Mouse (Mus musculus) kidney, adult 2 months (tissue): Measurements from ENCODE around the gene Gm49396. TPM values are rescaled to one million over a fixed set of nuclear protein-coding genes. Genes with fewer than 3 reads are reported as not detected.

Source experiments
- DNase-seq: peaks from one replicate; pipeline ENCODE4 v3.0.0; 2021
- H3K27ac ChIP-seq: fragments of 200-500 bp; 2 replicates; pipeline ENCODE4 v1.5.1; 2012; ENCODE audit warnings: low read depth, low read length, control low read depth, inconsistent platforms; ENCODE audit not compliant: insufficient read depth
- H3K27me3 ChIP-seq: fragments of 200-500 bp; replicated peaks from 2 replicates; pipeline ENCODE4 v1.6.1; 2012; ENCODE audit warnings: mild to moderate bottlenecking, moderate library complexity, low read length, inconsistent platforms; ENCODE audit not compliant: control insufficient read depth, insufficient read depth
- H3K36me3 ChIP-seq: fragments of 200-500 bp; 2 replicates; pipeline ENCODE4 v1.6.1; 2012; ENCODE audit warnings: mild to moderate bottlenecking, moderate library complexity, low read length, inconsistent platforms; ENCODE audit not compliant: control insufficient read depth, insufficient read depth
- H3K4me1 ChIP-seq: fragments of 200-500 bp; 2 replicates; pipeline ENCODE4 v1.6.1; 2011; ENCODE audit warnings: low read length; ENCODE audit not compliant: control insufficient read depth, insufficient read depth
- H3K4me3 ChIP-seq: fragments of 200-500 bp; 2 replicates; pipeline ENCODE4 v1.5.1; 2011; ENCODE audit warnings: mild to moderate bottlenecking, low read depth, low read length, control low read depth; ENCODE audit not compliant: insufficient read depth
- CTCF ChIP-seq: fragments of 200-500 bp; conservative IDR thresholded peaks from 2 replicates; pipeline ENCODE4 v1.5.1; 2011; ENCODE audit warnings: low read depth, mild to moderate bottlenecking, control low read depth, low read length, moderate library complexity, mixed read lengths; ENCODE audit not compliant: insufficient read depth, insufficient read length
- POLR2A ChIP-seq: fragments of 200-500 bp; IDR thresholded peaks from one replicate; pipeline ENCODE4 v1.6.1; 2011; ENCODE audit warnings: low read depth, low read length, control low read depth
- WGBS: fragments of 180-500 bp; shearing (Covaris S2); methylation state at CpG from one replicate; pipeline ENCODE4 v1.1.7; 2018; 5-methylcytosine and 5-hydroxymethylcytosine counted together
- polyA plus RNA-seq: library from polyadenylated mRNA; depleted of rRNA; stranded (reverse); fragments of >200 nt; gene quantifications from 2 replicates; pipeline ENCODE4 v1.2.3, GENCODE M21; 2012

Gene Gm49396
- polyA plus RNA-seq, 1 experiment: 1.9 TPM

GRCm38 (mm10) chr7:30572969-30573368 lies 9.8 kb downstream of the Gm49396 start:
- TF ChIP-seq CTCF (no peak), POLR2A (no peak)
- WGBS: 28% methylated on average over 2 of the region's 2 CpGs
- no peaks in the 10 kb centered on the region for H3K27me3 ChIP-seq
- no peaks in the 10 kb centered on the region for H3K4me1 ChIP-seq
- H3K4me3 ChIP-seq: no peak overlapping the region
- peak; percentile 81 for DNase-seq
- no peak overlapping the region for H3K27ac ChIP-seq
- H3K36me3 ChIP-seq: peaks cover 5% of the 10 kb centered on the region; the same call in 1 of the 2 replicates

DNA sequence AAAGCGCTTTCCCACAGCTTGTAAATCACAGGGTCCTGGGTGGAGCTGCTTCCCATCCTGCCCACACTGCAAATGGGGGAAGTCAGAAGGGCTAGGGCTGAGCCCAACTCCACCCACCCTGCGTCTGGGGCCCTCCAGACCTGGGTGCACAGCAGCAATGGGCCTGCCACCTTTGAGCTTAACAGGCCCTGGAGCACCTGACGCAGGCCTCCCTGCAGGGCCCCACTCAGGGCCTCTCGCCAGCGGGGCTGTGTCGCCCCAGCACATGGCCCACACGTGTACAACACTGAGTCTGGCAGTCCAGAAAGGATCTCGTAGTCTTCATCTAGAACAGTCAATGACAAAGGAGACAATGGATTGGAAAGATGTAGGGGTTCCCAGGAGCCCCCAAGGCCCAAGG lies 16.8 kb downstream of the Gm49396 start:
- WGBS: 89% methylated on average over 8 of the region's 8 CpGs
- H3K4me3 ChIP-seq: no peak overlapping the region
- no peak overlapping the region for H3K27ac ChIP-seq
- TF ChIP-seq CTCF: no peak
- no peak for TF ChIP-seq POLR2A
- peaks cover under 1% of the 10 kb centered on the region for H3K36me3 ChIP-seq
- H3K4me1 ChIP-seq: no peaks in the 10 kb centered on the region
- no peak for DNase-seq
- no peaks in the 10 kb centered on the region for H3K27me3 ChIP-seq

DNA sequence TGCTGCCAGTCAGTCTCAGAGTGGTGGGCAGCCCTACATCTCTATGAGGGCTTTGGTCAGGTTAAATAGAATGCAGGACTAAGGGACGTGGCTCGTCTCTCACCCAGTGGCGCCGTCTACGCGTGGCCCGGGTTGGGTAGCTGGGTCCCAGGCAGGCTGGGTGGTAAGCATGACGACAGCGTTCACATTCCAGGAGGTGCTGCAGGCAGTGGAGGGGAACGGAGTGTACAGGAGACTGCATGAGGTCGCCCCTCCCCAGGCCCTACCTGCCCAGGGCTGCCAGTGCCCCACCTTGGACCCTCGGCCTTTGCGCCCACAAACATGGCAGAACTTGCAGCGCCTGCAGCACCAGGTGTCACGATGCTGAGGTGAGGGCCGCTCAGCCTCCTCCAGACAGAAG lies 18.4 kb downstream of the Gm49396 start:
- 66% methylated on average over 16 of the region's 16 CpGs for WGBS
- H3K4me3 ChIP-seq: no peak overlapping the region
- DNase-seq: no peak
- no peak overlapping the region; the same call in 1 of the 2 replicates for H3K27ac ChIP-seq
- no peaks in the 10 kb centered on the region for H3K27me3 ChIP-seq
- no peaks in the 10 kb centered on the region; the same call in none of the 2 replicates for H3K36me3 ChIP-seq
- H3K4me1 ChIP-seq: no peaks in the 10 kb centered on the region
- TF ChIP-seq POLR2A (no peak), CTCF (no peak)

DNA sequence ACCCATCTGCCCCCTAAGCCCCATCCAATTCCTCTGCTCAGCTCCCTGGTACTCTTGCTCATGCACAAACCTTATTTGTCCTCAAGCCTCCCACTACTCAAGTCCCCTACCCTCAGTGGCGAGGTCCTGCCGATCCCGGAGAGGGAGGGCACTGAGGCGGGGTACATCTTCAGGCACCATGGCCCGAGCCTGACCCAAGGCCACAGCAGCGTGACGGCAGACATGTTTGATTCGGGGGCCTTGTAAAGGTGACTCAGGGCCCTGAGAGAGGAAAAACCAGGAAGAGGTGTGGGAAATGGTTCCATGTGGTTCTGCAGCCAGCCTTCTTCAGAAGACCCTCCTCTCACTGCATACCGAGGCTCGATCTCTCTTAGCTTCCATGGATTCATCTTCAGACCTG lies 21.2 kb downstream of the Gm49396 start:
- H3K4me3 ChIP-seq: no peak overlapping the region
- H3K36me3 ChIP-seq: no peaks in the 10 kb centered on the region; the same call in none of the 2 replicates
- H3K4me1 ChIP-seq: peaks cover 6% of the 10 kb centered on the region; the same call in 1 of the 2 replicates
- WGBS: 86% methylated on average over 10 of the region's 10 CpGs
- H3K27me3 ChIP-seq: no peaks in the 10 kb centered on the region
- no peak for TF ChIP-seq CTCF
- no peak for TF ChIP-seq POLR2A
- H3K27ac ChIP-seq: no peak overlapping the region
- DNase-seq: no peak

DNA sequence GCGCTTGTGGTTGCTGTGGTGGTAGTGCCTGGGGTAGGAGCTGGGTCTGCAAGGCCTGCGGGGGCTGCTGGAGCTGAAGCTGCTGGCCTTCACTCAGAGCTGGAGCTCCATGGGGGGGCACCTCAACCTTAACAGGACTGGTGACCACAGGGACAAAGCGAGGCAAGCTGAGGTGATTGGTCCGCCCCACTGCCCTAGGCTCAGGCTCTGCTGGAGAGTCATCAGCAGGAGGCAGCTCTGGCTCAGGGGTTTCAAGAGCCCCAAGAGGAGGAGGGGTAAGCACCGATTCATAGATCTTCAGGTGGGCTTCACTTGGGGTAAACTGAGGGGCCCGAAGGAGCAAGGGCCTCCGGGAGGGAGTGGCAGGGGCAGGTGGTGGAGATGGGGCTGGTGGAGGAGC lies 22.0 kb downstream of the Gm49396 start:
- no peak for TF ChIP-seq POLR2A
- H3K27me3 ChIP-seq: no peaks in the 10 kb centered on the region
- H3K36me3 ChIP-seq: no peaks in the 10 kb centered on the region; the same call in none of the 2 replicates
- DNase-seq: no peak
- H3K4me1 ChIP-seq: peaks cover 8% of the 10 kb centered on the region; the same call in 1 of the 2 replicates
- H3K4me3 ChIP-seq: no peak overlapping the region
- WGBS: 96% methylated on average over 7 of the region's 7 CpGs
- H3K27ac ChIP-seq: no peak overlapping the region

DNA sequence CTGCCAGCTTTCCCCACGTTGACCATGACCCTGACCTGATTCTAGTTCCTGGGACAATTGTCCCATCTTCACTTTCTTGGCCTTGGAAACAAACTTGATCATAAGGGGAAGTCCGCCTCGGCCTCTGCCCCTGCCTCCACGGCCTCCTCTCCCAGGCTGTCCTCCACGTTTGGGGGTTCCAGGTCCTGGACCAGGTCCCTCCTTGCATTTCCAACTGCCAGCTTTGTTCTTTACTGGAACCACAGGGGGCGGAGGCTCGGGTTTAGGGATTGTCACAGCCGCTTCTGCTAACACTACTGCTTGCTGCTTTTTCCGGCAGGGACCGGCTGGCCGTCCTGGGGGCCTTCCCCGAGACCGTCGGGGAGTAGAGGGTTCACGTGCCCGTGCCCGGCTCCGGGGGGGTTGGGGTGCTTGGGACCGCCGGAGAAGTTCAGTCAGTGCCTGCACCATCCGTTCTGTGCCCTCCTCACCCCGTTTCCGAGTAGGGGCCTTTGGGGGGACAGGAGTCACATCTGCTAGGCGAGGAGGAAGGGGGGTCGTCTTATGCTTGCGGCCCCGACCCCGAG lies 23.4 kb downstream of the Gm49396 start:
- no peaks in the 10 kb centered on the region for H3K27me3 ChIP-seq
- no peaks in the 10 kb centered on the region; the same call in none of the 2 replicates for H3K36me3 ChIP-seq
- peaks cover 10% of the 10 kb centered on the region; the same call in 1 of the 2 replicates for H3K4me1 ChIP-seq
- H3K4me3 ChIP-seq: no peak overlapping the region
- no peak overlapping the region for H3K27ac ChIP-seq
- TF ChIP-seq POLR2A (no peak), CTCF (no peak)
- WGBS: 76% methylated on average over 28 of the region's 28 CpGs
- DNase-seq: no peak

GRCm38 (mm10) chr7:30587842-30588667 lies 24.9 kb downstream of the Gm49396 start:
- peak overlapping the region; percentile 61 for H3K4me3 ChIP-seq
- H3K27ac ChIP-seq: peak overlapping the region; percentile 91
- no peaks in the 10 kb centered on the region; the same call in 1 of the 2 replicates for H3K36me3 ChIP-seq
- TF ChIP-seq POLR2A (no peak), CTCF (no peak)
- DNase-seq: no peak
- no peaks in the 10 kb centered on the region for H3K27me3 ChIP-seq
- peaks cover 10% of the 10 kb centered on the region; the same call in 1 of the 2 replicates for H3K4me1 ChIP-seq
- 3% methylated on average over 67 of the region's 67 CpGs for WGBS
